Mouse (Mus musculus): Measurements from ENCODE around the gene Zdhhc1.

GRCm38 (mm10) chr8:105531774-105532173 lies 35.1 kb upstream of the Zdhhc1 start:
- TF ChIP-seq POLR2A (IDR thresholded peaks at IDR 0.05; ENCODE audit: low read depth, low read length) (no peak), CTCF (IDR thresholded peaks at IDR 0.05; ENCODE audit: extremely low read depth, insufficient read length, insufficient replicate concordance, low read depth, low read length) (peak; percentile 69; the same call in 1 of the 2 replicates)

Data from small intestine, adult 2 months (tissue).